Mouse (Mus musculus) CD8-positive naive resting alpha-beta T cell, adult 2 months (primary cell): ENCODE data around the gene Trim28.
"Not testable (repeated sequence)": the region's sequence is repeated elsewhere in the genome, so short reads cannot be mapped to it uniquely, and the experiment has no call there.

Experiments
- DNase-seq, 2 experiments: peaks; one replicate each; pipeline ENCODE4 v3.0.0; 2022; ENCODE audit warnings: low read depth in 2 of 2, low spot score in 2 of 2

Trim28 gene

DNA sequence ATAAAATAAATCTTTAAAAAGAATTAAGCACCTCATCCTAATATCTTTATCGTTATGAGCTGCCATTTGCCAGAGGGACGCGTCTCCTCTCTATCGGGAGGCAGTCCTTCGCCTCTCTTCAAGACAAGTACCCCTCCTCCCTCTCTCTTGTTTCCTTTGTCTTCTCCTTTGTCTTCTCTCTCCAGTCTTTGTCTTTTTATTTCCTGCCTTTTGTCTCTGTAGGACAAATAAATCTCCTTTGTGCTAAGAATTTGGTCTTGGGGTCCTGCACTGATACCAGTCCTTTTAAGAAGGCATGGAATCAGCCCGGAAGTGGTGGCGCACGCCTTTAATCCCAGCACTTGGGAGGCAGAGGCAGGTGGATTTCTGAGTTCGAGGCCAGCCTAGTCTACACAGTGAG is 60.6 kb downstream of the Trim28 start:
- DNase-seq, result no peak

DNA sequence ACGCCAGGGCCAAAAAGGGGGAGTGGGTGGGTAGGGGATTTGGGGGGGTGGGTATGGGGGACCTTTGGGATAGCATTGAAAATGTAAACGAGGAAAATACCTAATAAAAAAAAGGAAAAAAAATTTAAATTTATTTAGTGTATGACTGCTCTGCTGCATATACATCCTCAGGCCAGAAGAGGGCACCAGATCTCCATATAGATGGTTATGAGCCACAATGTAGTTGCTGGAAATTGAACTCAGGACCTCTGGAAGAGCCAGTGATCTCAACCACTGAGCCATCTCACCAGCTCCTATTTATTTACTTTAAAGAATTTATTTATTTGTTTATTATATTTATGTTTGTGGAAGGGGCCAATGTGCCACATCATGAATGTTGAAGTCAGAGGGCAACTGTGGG is 64.5 kb downstream of the Trim28 start:
- DNase-seq, result not testable (repeated sequence)

DNA sequence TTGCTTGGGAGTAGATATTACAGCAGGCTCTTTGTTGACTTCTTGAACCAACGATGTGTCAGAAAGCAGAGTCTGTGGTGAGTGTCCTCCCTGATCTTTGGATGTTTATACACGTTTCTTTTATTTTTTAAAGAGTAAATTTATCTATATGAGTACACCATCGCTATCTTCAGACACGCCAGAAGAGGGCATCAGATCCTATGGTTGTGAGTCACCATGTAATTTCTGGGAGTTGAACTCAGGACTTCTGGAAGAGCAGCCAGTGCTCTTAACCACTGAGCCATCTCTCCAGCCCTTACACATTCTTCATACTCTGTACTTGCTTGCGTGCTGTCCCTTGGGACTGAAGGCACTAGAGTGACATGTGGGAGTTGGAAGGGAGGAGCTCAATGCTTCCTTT is 73.4 kb downstream of the Trim28 start:
- DNase-seq, result no peak
